Mouse (Mus musculus) layer of hippocampus, adult 18-20 months (tissue): ENCODE measurements around the gene Olfr15. TPM values are rescaled to one million over a fixed set of nuclear protein-coding genes. Genes with fewer than 3 reads are reported as not detected.
A peak's percentile ranks its signal among the peaks of the same experiment; 100 is the strongest.

Source experiments
- DNase-seq, 2 experiments: peaks; one replicate each; pipeline ENCODE4 v3.0.0; 2022; ENCODE audit warnings: low spot score in 2 of 2
- total RNA-seq, 2 experiments: library from RNA; stranded (reverse); gene quantifications; 2 replicates each; pipeline ENCODE4 v1.2.3; 2021

The Olfr15 gene
- total RNA-seq, 2 experiments from 2014 or later: not detected

DNA sequence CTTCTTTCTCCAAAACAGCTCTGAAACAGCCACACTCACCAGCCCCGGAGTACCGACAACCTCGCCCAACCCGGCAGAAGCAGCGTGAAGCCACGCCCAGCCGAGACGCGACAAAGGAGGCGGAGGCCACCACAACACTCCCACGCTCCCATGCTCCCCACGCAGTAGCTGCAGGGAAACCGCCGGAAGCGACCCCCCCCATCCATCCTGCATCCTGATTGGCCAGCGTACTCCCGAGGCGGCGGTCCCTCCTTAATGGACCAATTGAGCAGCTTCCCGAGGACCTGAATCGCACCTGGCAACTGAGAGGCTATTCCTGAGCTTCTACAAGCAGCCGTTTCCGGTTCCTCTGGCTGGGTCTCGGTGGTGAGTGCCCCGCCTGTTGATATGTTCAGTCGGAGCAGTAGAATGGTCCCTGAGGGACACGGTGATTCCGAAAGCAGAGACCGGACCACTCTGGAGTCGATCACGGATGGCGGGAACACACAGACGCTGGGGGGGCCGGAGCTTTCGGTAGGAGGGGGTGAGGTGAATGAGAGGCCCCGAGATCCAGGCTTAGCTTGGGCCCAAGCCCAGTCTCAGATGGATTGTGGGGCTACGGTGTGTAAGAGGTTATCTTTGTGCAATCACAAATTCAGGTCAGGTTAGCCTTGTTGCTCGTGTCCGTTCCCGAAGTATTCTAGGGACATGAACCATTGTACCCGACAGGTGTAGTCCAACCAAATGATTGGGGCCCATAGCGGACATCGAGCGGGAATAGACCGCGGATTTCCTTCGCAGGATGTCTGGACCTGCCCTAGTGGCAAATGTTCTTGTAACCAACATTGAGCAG lies 41.8 kb downstream of the Olfr15 start, which contains the start of gene Naa60:
Gene Naa60, plus strand, starts transcription at position 160 of the 832 bp plus-strand sequence.
- peak; percentile 80 to 88 for DNase-seq

DNA sequence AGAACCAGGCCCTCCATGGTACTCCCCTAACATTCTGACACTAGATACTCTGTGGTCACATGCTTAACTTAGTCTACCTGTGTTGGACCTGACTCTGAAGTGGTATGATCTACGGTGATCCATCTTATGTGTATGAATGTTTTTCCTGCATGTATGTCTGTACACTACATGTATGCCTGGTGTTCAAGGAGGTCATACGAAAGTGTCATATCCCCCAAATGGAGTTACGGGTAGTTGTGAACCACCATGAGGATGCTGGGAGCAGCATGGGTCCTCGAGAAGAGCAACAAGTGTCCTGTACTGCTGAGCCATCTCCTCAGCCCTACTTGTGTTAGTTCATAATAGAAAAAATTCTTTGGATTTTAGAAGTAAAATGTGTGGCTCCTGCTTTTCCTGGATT lies 45.7 kb downstream of the Olfr15 start:
- DNase-seq: no peak

DNA sequence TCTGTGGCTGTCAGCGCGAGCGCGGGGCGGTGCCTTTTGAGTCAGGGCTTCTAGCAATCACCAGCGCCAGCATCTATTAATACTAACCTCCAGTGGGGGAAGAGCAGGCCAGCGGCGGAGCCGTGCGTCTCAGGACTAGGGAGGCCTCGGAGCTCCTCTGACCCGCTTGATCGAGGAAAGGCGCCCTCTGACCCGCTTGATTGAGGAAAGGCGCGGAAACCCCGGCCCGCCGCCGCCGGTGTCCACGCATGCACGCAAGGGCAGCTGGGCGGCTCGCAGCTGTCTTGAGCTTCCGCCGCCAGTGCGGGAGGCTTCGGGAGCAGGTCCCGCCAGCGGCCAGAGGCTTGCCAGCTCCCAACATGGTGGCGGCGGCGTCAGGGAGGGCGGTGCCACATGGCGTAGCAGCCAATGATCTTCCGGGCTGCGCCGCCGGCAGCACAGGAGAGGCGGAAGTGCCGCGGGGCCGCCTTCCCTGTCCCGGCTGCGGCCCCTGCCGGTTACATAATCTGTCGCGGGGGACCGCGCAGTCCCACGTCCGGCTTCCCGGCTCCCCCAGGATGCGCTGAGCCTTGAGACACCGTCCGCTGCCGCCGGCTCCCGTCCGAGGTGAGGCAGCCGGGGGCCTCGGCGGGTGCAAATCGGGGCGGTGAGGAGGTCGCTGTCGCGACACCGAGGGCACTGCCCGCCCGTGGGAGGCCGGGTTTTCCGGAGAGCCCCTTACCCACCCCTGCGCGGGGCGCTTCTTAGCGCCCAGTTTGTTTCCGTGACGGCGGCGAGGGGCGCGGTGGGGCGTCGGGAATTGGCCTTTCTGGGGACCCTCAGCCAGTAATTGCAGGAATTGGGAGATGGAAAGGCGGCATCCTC lies 53.8 kb downstream of the Olfr15 start, which contains the start of the genes Zfp597 and Gm20695:
Gene Zfp597, minus strand, starts transcription at position 361 of the 864 bp plus-strand sequence.
Gene Gm20695, plus strand, starts transcription at position 448 of the 864 bp plus-strand sequence.
- peak; percentile 93 to 95 for DNase-seq

DNA sequence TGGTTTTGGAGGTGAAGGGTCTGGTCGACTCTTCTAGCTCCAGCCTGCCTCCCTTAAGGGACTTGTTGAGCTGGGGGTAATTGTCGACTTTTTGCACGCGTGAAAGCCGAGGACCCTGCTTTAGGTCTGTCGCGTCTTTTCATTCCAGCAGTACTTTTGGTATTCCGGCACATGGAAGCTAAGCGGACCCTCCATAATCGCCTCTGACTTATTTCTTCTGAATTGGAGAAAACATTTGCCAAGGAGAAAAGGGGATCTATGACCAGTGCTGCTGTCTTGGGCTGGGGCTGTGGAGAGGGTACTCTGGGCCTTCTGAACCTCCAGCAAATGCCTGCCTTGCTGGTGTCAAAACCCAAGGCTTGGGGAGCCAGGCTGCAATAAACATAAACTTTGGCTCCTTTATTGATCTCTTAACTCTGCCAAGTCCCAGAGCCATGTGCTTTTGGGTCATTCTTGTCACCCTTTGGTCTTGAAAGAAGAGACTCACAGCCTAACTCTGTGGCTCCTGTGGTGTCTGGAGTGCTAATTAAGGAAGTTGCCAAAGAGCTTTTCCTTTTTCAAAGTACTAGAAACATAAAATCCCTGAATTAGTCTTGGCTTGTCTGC lies 54.5 kb downstream of the Olfr15 start:
- DNase-seq: no peak

DNA sequence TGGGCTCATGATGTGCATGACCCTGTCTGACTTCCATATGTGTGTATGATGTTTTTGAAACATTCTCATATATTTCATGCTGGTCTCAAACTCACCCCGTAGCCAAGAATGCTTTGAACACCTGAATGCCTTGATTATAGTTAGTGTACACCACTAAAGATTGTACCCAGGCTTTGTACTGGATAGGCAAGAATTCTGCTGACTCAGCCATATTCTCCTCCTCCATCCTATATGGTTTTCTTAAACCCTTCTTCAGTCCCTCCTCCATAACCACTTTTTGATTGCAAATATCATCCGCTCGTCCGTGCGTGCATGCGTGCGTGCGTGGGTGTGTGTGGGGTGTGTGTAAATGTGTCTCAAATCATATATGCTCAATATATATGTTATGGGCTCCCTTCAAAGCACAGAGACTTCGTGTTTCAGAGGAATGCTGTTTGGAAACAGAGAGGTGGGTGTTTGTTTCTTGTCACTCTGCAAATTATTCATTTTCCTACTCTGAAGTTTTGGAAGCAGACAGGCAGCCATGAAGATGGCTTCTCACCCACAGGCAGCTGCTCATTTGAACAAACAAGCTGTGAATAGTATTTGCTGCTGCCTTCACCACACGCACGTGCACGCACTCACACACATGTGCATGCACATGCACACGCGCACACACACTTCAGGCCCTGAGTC lies 61.1 kb downstream of the Olfr15 start:
- DNase-seq: peak in 1 of 2 experiments; percentile 63

DNA sequence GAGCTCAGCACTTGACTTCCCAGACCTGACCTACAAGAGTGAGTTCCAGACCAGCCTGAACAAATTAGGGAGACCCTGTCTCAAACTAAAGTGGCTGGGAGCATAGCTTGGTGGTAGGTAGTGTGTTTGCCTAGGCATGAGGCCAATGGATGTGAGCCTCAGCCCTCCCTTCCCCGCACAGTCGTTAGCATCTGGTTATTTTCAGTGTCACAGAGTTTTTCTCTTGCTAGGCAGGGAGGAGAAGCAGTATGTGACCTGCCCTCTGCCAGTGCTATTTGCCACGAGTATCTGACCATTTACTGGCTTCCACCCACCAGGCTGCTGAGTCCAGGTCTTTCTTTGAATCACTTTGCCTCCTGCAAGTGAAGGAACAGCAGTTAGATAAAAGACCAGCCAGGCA lies 63.1 kb downstream of the Olfr15 start:
- DNase-seq: no peak

Other genes starting within 250 kb of the Olfr15 start
- not detected for gene Olfr161, start 239.8 kb upstream of the Olfr15 start, total RNA-seq
- not detected for gene Mefv, start 112.8 kb upstream of the Olfr15 start, total RNA-seq
- 10 to 100 TPM; 18.6 to 19.6 TPM for gene Zfp263, start 86.8 kb upstream of the Olfr15 start, total RNA-seq
- gene Zfp174, start 16.4 kb downstream of the Olfr15 start, total RNA-seq: 1 to 10 TPM; 4.3 to 4.7 TPM
- 10 to 100 TPM; 86.7 to 91.4 TPM for gene Naa60, start 41.5 kb downstream of the Olfr15 start, total RNA-seq
- gene Zfp597, start 53.7 kb downstream of the Olfr15 start, total RNA-seq: 10 to 100 TPM; 20.6 to 22.9 TPM
- not detected for gene Gm20695, start 53.8 kb downstream of the Olfr15 start, total RNA-seq
- gene 1700037C18Rik, start 77.8 kb downstream of the Olfr15 start, total RNA-seq: 1 to 10 TPM; 5.9 to 7.2 TPM
- gene Cluap1, start 77.9 kb downstream of the Olfr15 start, total RNA-seq: 10 to 100 TPM; 28.5 to 31.6 TPM
- 1 to 10 TPM; 1.6 to 1.8 TPM for gene Nlrc3, start 145.8 kb downstream of the Olfr15 start, total RNA-seq
- 10 to 100 TPM; 40.0 to 46.8 TPM for gene Slx4, start 172.9 kb downstream of the Olfr15 start, total RNA-seq
- not detected for gene Dnase1, start 206.1 kb downstream of the Olfr15 start, total RNA-seq
- gene Trap1, start 246.9 kb downstream of the Olfr15 start, total RNA-seq: 10 to 100 TPM; 67.5 to 74.0 TPM